Mouse (Mus musculus) olfactory bulb, adult 2 months (tissue): Measurements from ENCODE around the gene Krt31.

Experiments used
- CTCF ChIP-seq: fragments of 200-500 bp; IDR thresholded peaks from 2 replicates; pipeline ENCODE4 v1.5.1; 2012; ENCODE audit warnings: low read depth, mild to moderate bottlenecking, low read length, moderate library complexity; ENCODE audit not compliant: insufficient read depth
- POLR2A ChIP-seq: fragments of 200-500 bp; IDR thresholded peaks from 2 replicates; pipeline ENCODE4 v1.6.1; 2012; ENCODE audit warnings: mild to moderate bottlenecking, low read depth, low read length, moderate library complexity; ENCODE audit not compliant: insufficient read depth

DNA sequence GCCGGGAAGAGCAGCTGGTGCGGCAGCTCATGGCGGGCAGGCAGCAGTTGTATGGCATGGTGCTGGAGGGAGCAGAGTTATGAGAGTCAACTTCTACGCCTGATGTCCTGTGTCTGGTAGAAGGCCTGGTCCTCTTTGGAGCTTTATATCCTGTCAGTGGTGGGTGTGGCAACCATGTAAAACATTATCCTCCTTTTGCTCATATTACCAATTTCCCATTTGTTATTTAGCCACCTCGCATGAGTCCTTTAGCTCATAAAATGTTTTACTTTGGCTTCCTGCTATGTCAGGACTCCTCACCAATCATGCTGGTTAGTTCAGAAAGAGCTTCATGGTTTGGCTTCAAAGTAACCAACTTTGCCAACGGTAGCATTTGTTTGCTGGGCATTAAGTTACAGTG lies 20.6 kb downstream of the Krt31 start, which contains the start of gene Krt33b:
- no peak for TF ChIP-seq CTCF
- no peak for TF ChIP-seq POLR2A
